Mouse (Mus musculus): ENCODE results near the gene Dpm3.

DNA sequence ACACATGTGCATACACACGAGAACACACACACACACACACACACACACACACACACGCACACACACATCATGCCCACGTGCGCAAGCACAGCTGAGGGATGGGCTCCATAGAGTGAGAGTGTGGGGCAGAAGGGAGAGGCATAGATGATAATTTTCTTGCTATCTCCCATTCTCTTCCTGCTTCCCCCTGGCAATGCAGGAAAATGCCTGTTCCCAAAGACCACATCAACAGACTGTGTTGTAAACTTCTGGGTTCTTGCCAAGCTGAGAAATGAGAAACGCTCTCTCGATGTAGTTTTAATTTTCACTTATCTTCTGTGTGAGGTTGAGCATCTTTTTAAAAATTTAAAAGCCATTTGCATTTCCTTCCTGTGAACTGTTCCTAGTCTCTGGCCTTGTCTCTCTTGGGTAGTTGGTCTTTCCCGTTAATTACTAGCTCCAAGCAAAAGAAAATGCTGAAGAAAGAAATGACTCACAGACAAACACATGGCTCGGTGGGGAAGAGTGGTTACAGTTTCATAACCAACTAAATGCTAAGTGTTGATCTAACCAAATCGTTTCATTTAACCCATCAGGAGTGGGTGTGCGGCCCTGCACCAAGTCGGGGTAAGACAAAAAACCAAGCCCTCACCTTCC, 37.7 kb downstream of the Dpm3 start:
- TF ChIP-seq CTCF (IDR thresholded peaks at IDR 0.05; ENCODE audit: low read depth), result no peak
- TF ChIP-seq EP300 (IDR thresholded peaks at IDR 0.05; ENCODE audit: low read depth), result no peak

Measured in liver, postnatal 0 days (tissue).